Mouse (Mus musculus) MEL (cell line): ENCODE data around the gene Duox1. TPM values are rescaled to one million over a fixed set of nuclear protein-coding genes. Genes with fewer than 3 reads are reported as not detected.

Experiments used
- DNase-seq: peaks from one replicate; pipeline ENCODE4 v3.0.0; 2011; ENCODE audit warnings: low read depth, low spot score
- H3K27ac ChIP-seq: 2 replicates; pipeline ENCODE4 v1.5.1; 2012; ENCODE audit warnings: low read depth, mild to moderate bottlenecking, control low read depth, low read length, moderate library complexity; ENCODE audit not compliant: control insufficient read depth
- H3K27me3 ChIP-seq, 2 experiments: fragments of 150-350 bp in 1 of 2; sonication (generic) in 1 of 2; 2 replicates each; pipeline ENCODE4 v1.6.1; 2012; ENCODE audit warnings: low read length in 2 of 2, mild to moderate bottlenecking in 2 of 2, improper control_type of control experiment in 1 of 2, moderate library complexity in 1 of 2; ENCODE audit not compliant: insufficient read depth in 2 of 2, control insufficient read depth in 1 of 2
- H3K36me3 ChIP-seq, 2 experiments: 2 replicates each; pipeline ENCODE4 v1.6.1; 2012 to 2014; ENCODE audit warnings: low read length in 2 of 2, improper control_type of control experiment in 1 of 2, inconsistent platforms in 1 of 2, mild to moderate bottlenecking in 1 of 2; ENCODE audit not compliant: insufficient read depth in 2 of 2, control insufficient read depth in 1 of 2
- H3K4me1 ChIP-seq, 2 experiments: fragments of 150-350 bp in 1 of 2; sonication (generic) in 1 of 2; 2 replicates each; pipeline ENCODE4 v1.6.1; 2012; ENCODE audit warnings: low read length in 2 of 2, improper control_type of control experiment in 1 of 2, mild to moderate bottlenecking in 1 of 2; ENCODE audit not compliant: insufficient read depth in 2 of 2, control insufficient read depth in 1 of 2
- H3K4me3 ChIP-seq, 2 experiments: fragments of 150-350 bp in 1 of 2; sonication (generic) in 1 of 2; 2 replicates each; pipeline ENCODE4 v1.5.1; 2012; ENCODE audit warnings: low read depth in 2 of 2, low read length in 2 of 2, mild to moderate bottlenecking in 2 of 2, moderate library complexity in 2 of 2, control low read depth in 1 of 2, improper control_type of control experiment in 1 of 2; ENCODE audit not compliant: control insufficient read depth in 1 of 2, insufficient read depth in 1 of 2
- H3K79me2 ChIP-seq: 2 replicates; pipeline ENCODE4 v1.6.1; 2012; ENCODE audit warnings: mild to moderate bottlenecking, low read length, moderate library complexity; ENCODE audit not compliant: control insufficient read depth, poor library complexity, insufficient read depth
- H3K9ac ChIP-seq: 2 replicates; pipeline ENCODE4 v1.6.1; 2012; ENCODE audit warnings: low read depth, mild to moderate bottlenecking, control low read depth, low read length, moderate library complexity; ENCODE audit not compliant: control insufficient read depth, poor library complexity, severe bottlenecking
- H3K9me3 ChIP-seq: fragments of 150-350 bp; sonication (generic); replicated peaks from 2 replicates; pipeline ENCODE4 v1.6.1; 2012; ENCODE audit warnings: mild to moderate bottlenecking, low read length, improper control_type of control experiment, moderate library complexity; ENCODE audit not compliant: insufficient read depth
- CTCF ChIP-seq, 3 experiments: IDR thresholded peaks in 2 of 3; conservative IDR thresholded peaks in 1 of 3; 2 replicates each; pipeline ENCODE4 v1.5.1; 2011 to 2012; ENCODE audit warnings: low read length in 3 of 3, low read depth in 2 of 3, mild to moderate bottlenecking in 2 of 3, improper control_type of control experiment in 1 of 3, inconsistent platforms in 1 of 3, mixed read lengths in 1 of 3, moderate library complexity in 1 of 3; ENCODE audit not compliant: control insufficient read depth in 1 of 3, insufficient read depth in 1 of 3, poor library complexity in 1 of 3, severe bottlenecking in 1 of 3
- E2F4 ChIP-seq: IDR thresholded peaks from 2 replicates; pipeline ENCODE4 v1.6.1; 2011; ENCODE audit warnings: low read depth, low read length, improper control_type of control experiment, borderline replicate concordance
- ELF1 ChIP-seq: IDR thresholded peaks from 2 replicates; pipeline ENCODE4 v1.6.1; 2014; ENCODE audit warnings: low read depth, mild to moderate bottlenecking, inconsistent platforms, low read length, improper control_type of control experiment, moderate library complexity
- EP300 ChIP-seq, 2 experiments: IDR thresholded peaks; 2 replicates each; pipeline ENCODE4 v1.6.1; 2011; ENCODE audit warnings: improper control_type of control experiment in 2 of 2, low read length in 2 of 2, low read depth in 1 of 2, mild to moderate bottlenecking in 1 of 2
- ETS1 ChIP-seq: IDR thresholded peaks from 2 replicates; pipeline ENCODE4 v1.6.1; 2012; ENCODE audit warnings: low read depth, mild to moderate bottlenecking, inconsistent platforms, low read length, improper control_type of control experiment, moderate library complexity
- HCFC1 ChIP-seq: IDR thresholded peaks from 2 replicates; pipeline ENCODE4 v1.6.1; 2012; ENCODE audit warnings: low read depth, mild to moderate bottlenecking, inconsistent platforms, low read length, improper control_type of control experiment, moderate library complexity
- KAT2A ChIP-seq: conservative IDR thresholded peaks from 2 replicates; pipeline ENCODE4 v1.6.1; 2012; ENCODE audit warnings: low read depth, low read length, improper control_type of control experiment, inconsistent platforms
- MAFK ChIP-seq: IDR thresholded peaks from 2 replicates; pipeline ENCODE4 v1.6.1; 2011; ENCODE audit warnings: low read depth, mild to moderate bottlenecking, low read length, improper control_type of control experiment, borderline replicate concordance
- MAX ChIP-seq: IDR thresholded peaks from 2 replicates; pipeline ENCODE4 v1.6.1; 2011; ENCODE audit warnings: low read length, improper control_type of control experiment
- MAZ ChIP-seq: IDR thresholded peaks from 2 replicates; pipeline ENCODE4 v1.6.1; 2012; ENCODE audit warnings: low read depth, mild to moderate bottlenecking, inconsistent platforms, low read length, improper control_type of control experiment
- MEF2A ChIP-seq: IDR thresholded peaks from 2 replicates; pipeline ENCODE4 v1.6.1; 2014; ENCODE audit warnings: low read depth, mild to moderate bottlenecking, inconsistent platforms, low read length, improper control_type of control experiment; ENCODE audit not compliant: poor library complexity, insufficient replicate concordance, severe bottlenecking; ENCODE audit errors: extremely low read depth
- MXI1 ChIP-seq: IDR thresholded peaks from 2 replicates; pipeline ENCODE4 v1.6.1; 2011; ENCODE audit warnings: mild to moderate bottlenecking, low read depth, low read length, improper control_type of control experiment
- MYB ChIP-seq: IDR thresholded peaks from 2 replicates; pipeline ENCODE4 v1.6.1; 2011; ENCODE audit warnings: mild to moderate bottlenecking, low read depth, low read length, improper control_type of control experiment
- NELFE ChIP-seq: IDR thresholded peaks from 2 replicates; pipeline ENCODE4 v1.6.1; 2011; ENCODE audit warnings: low read depth, low read length, improper control_type of control experiment
- POLR2A ChIP-seq, 2 experiments: IDR thresholded peaks; 2 replicates each; pipeline ENCODE4 v1.6.1; 2011 to 2012; ENCODE audit warnings: low read length in 2 of 2, mild to moderate bottlenecking in 2 of 2, control low read depth in 1 of 2, improper control_type of control experiment in 1 of 2, low read depth in 1 of 2, moderate library complexity in 1 of 2; ENCODE audit not compliant: control insufficient read depth in 1 of 2, insufficient read depth in 1 of 2, poor library complexity in 1 of 2
- POLR2AphosphoS2 ChIP-seq: IDR thresholded peaks from 2 replicates; pipeline ENCODE4 v1.6.1; 2011; ENCODE audit warnings: low read length, improper control_type of control experiment
- RAD21 ChIP-seq: IDR thresholded peaks from 2 replicates; pipeline ENCODE4 v1.6.1; 2011; ENCODE audit warnings: mild to moderate bottlenecking, low read depth, low read length, improper control_type of control experiment
- SIN3A ChIP-seq: IDR thresholded peaks from 2 replicates; pipeline ENCODE4 v1.6.1; 2012; ENCODE audit warnings: low read length, improper control_type of control experiment, inconsistent platforms
- SMC3 ChIP-seq: IDR thresholded peaks from 2 replicates; pipeline ENCODE4 v1.6.1; 2011; ENCODE audit warnings: low read depth, low read length, improper control_type of control experiment
- TAL1 ChIP-seq: IDR thresholded peaks from 2 replicates; pipeline ENCODE4 v1.6.1; 2012; ENCODE audit warnings: mild to moderate bottlenecking, inconsistent platforms, low read length, moderate library complexity, mixed read lengths
- TBP ChIP-seq: IDR thresholded peaks from 2 replicates; pipeline ENCODE4 v1.8.0; 2011; ENCODE audit warnings: low read depth, low read length, improper control_type of control experiment
- UBTF ChIP-seq: IDR thresholded peaks from 2 replicates; pipeline ENCODE4 v1.6.1; 2012; ENCODE audit warnings: low read depth, mild to moderate bottlenecking, inconsistent platforms, low read length, improper control_type of control experiment, moderate library complexity, borderline replicate concordance; ENCODE audit not compliant: insufficient read depth
- USF2 ChIP-seq, 2 experiments: IDR thresholded peaks; 2 replicates each; pipeline ENCODE4 v1.6.1; 2011 to 2012; ENCODE audit warnings: improper control_type of control experiment in 2 of 2, low read length in 2 of 2, borderline replicate concordance in 1 of 2, inconsistent platforms in 1 of 2, low read depth in 1 of 2, mild to moderate bottlenecking in 1 of 2; ENCODE audit not compliant: insufficient read depth in 1 of 2
- ZKSCAN1 ChIP-seq: IDR thresholded peaks from 2 replicates; pipeline ENCODE4 v1.6.1; 2012; ENCODE audit warnings: low read depth, mild to moderate bottlenecking, inconsistent platforms, low read length, improper control_type of control experiment, moderate library complexity
- ZNF384 ChIP-seq: IDR thresholded peaks from 2 replicates; pipeline ENCODE4 v1.6.1; 2012; ENCODE audit warnings: low read depth, mild to moderate bottlenecking, inconsistent platforms, low read length, improper control_type of control experiment
- polyA plus RNA-seq, 2 experiments: library from polyadenylated mRNA; stranded (reverse) in 1 of 2; unstranded in 1 of 2; fragments of >175 nt in 1 of 2; fragments of >200 nt in 1 of 2; gene quantifications; 2 replicates each; pipeline versions ENCODE4 v1.2.1 to v1.2.4; 2012; ENCODE audit warnings: low replicate concordance in 2 of 2, low read depth in 1 of 2; ENCODE audit not compliant: insufficient read length in 2 of 2, insufficient read depth in 1 of 2, missing spikeins in 1 of 2
- total RNA-seq: library from RNA; depleted of rRNA; stranded (reverse); fragments of 300-350 nt; gene quantifications from 2 replicates; pipeline ENCODE4 v1.2.3, GENCODE M21; 2012

The Duox1 gene
- total and polyA plus RNA-seq, 3 experiments: 0.01 TPM; not detected in 2

DNA sequence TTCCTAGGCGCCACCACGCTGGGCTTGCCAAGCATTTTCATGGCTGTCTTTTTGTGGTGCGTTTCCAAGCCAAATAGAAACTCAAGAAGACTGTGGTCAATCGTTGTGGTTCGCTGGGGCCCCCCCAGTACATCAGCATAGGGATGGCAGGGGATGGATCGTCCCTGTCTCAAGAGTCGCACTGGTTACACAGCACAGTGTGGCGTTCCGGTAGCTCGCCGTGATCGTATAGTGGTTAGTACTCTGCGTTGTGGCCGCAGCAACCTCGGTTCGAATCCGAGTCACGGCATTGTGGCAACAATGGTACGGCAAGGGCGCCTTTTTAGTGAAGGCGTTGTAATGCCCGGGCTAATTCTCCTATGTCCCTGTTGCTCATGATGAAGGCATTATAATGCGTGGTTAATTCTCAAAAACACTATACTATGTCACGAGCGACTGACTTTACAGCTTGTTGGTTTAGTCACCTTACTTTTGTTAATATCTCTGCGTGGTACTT, 62.3 kb downstream of the Duox1 start (continued):
- TF ChIP-seq ZKSCAN1 (no peak), ELF1 (peak; percentile 76; the same call in 1 of the 2 replicates), MAX (no peak), ETS1 (no peak), UBTF (no peak)

DNA sequence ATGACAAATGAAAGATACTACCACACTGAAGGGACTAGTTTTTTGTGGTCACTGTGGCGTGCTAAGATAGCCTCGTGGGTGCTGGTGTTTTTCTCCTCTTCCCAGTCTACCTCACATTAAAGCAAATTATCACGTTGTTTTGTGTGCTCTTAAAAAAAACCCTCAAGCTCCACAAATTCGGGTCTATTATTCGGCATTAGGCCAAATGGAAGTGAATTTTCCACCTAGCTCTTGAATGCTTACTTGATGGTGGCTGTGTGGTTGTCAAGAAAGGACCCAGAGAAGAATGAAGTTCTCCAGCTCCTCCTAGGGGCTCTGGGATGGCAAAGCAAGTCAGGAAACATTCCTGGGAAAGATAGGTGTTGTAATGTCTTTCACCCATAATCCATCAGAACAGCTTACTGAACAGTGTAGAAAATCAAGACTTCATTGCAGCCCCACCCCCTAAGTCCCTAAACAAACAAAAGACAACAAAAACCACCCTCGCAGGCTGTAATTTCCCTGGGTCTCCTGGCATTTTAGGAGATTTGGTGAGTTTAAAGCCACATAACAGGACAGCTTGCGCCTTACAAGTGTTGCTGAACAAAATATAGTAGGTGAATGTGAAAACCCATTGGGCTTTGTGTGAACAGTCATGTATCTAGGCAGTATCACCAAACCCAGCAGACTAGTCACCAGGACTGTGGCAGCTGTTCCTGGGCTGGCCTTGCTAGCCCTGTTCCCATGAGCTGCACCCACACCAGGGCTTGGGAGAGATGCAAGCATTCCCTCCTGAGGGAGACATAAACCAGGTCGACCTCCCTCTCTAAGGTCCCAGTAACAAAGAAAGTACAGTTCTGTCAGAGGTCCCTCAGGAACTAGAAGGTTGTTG, 63.2 kb downstream of the Duox1 start:
- peak; percentile 77 for DNase-seq
- peak overlapping the region; percentile 13; the same call in 1 of the 2 replicates for H3K27ac ChIP-seq
- H3K4me3 ChIP-seq: peak overlapping the region; percentile 41 to 54
- H3K27me3 ChIP-seq: no peaks in the 10 kb centered on the region
- H3K79me2 ChIP-seq: no peaks in the 10 kb centered on the region; the same call in 1 of the 2 replicates
- TF ChIP-seq SMC3: peak; percentile 55; the same call in 1 of the 2 replicates
- TF ChIP-seq MYB: no peak
- TF ChIP-seq RAD21: peak; percentile 64
- no peak for TF ChIP-seq KAT2A
- peak; percentile 43; the same call in 1 of the 2 replicates for TF ChIP-seq MXI1
- peak in 2 of 3 experiments; percentile 29 to 71; a peak in 4 of 6 replicates for TF ChIP-seq CTCF (IDR thresholded peaks at IDR 0.05 in 2 of 3, conservative IDR thresholded peaks at IDR 0.05 in 1 of 3; ENCODE audit: control insufficient read depth in 1 of 3, insufficient read depth in 1 of 3, low read depth in 2 of 3, low read length in 3 of 3, poor library complexity in 1 of 3, severe bottlenecking in 1 of 3)
- TF ChIP-seq MAFK: no peak
- TF ChIP-seq POLR2A (IDR thresholded peaks at IDR 0.05; ENCODE audit: control insufficient read depth in 1 of 2, insufficient read depth in 1 of 2, low read depth in 1 of 2, low read length in 2 of 2, poor library complexity in 1 of 2): no peak
- TF ChIP-seq, all 39 proteins: peak for 4
- Histone ChIP-seq H3K9me3 (no peaks in the 10 kb centered on the region), H3K36me3 (peaks cover 0 to 2% of the 10 kb centered on the region in 2 experiments; a peak in 1 of 4 replicates), H3K4me1 (peaks cover 0 to 18% of the 10 kb centered on the region in 2 experiments; a peak in 2 of 4 replicates), H3K9ac (peak overlapping the region; percentile 51)

DNA sequence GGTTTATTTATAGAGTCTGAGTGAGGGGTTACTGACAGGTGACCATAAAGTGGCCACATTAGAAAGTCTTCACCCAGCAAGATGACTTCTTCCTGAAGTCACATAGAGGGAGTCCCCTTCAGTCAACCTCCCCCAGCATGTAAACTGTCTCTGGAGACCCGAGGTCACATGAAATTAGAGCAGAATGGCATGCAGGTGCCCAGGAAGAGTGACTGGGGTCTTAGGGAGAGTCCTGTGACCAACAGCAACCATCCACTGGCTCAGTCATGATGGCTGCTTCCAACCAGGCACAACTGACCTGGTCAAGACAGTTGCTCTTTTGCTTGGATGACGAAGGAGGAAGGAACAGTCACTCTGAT, 63.8 kb downstream of the Duox1 start:
- Histone ChIP-seq H3K36me3 (peaks cover 0 to 2% of the 10 kb centered on the region in 2 experiments; a peak in 1 of 4 replicates), H3K4me3 (peak overlapping the region; percentile 41 to 54)

More for the DNA sequence above, 63.8 kb downstream of the Duox1 start:
- Histone ChIP-seq H3K9me3 (no peaks in the 10 kb centered on the region), H3K9ac (peak overlapping the region; percentile 25; the same call in 1 of the 2 replicates), H3K4me1 (peaks cover 0 to 18% of the 10 kb centered on the region in 2 experiments; a peak in 2 of 4 replicates), H3K27ac (no peak overlapping the region), H3K79me2 (no peaks in the 10 kb centered on the region; the same call in 1 of the 2 replicates), H3K27me3 (no peaks in the 10 kb centered on the region)
- peak; percentile 18 for DNase-seq
- TF ChIP-seq CTCF (IDR thresholded peaks at IDR 0.05 in 2 of 3, conservative IDR thresholded peaks at IDR 0.05 in 1 of 3; ENCODE audit: control insufficient read depth in 1 of 3, insufficient read depth in 1 of 3, low read depth in 2 of 3, low read length in 3 of 3, poor library complexity in 1 of 3, severe bottlenecking in 1 of 3) (no peak), TBP (no peak), USF2 (IDR thresholded peaks at IDR 0.05; ENCODE audit: borderline replicate concordance in 1 of 2, insufficient read depth in 1 of 2, low read depth in 1 of 2, low read length in 2 of 2) (no peak), MAZ (no peak), EP300 (IDR thresholded peaks at IDR 0.05; ENCODE audit: low read depth in 1 of 2, low read length in 2 of 2) (no peak), RAD21 (no peak), SIN3A (no peak), HCFC1 (no peak), ZNF384 (no peak), NELFE (no peak), TAL1 (no peak), MEF2A (no peak), E2F4 (no peak), POLR2AphosphoS2 (no peak)
